Mouse (Mus musculus): ENCODE results near the gene Rmnd5b. TPM values are rescaled to one million over a fixed set of nuclear protein-coding genes. Genes with fewer than 3 reads are reported as not detected.
"Not testable (repeated sequence)": the region's sequence is repeated elsewhere in the genome, so short reads cannot be mapped to it uniquely, and the experiment has no call there.

Rmnd5b gene
- polyA plus RNA-seq, 1 experiment from 2014 or later = 51.9 TPM

- H3K4me1 ChIP-seq (ENCODE audit: insufficient read depth, low read length) = peaks cover 25% of the 10 kb centered on the region
- ATAC-seq (ENCODE audit: low FRiP score, low TSS enrichment) = no peak
- H3K4me3 ChIP-seq (ENCODE audit: low read length) = no peak overlapping the region
- H3K27ac ChIP-seq (ENCODE audit: low read length) = no peak overlapping the region
- H3K27me3 ChIP-seq (ENCODE audit: insufficient read depth, low read length) = no peaks in the 10 kb centered on the region
- H3K9ac ChIP-seq (replicated peaks; ENCODE audit: low read length) = no peak overlapping the region
- H3K36me3 ChIP-seq (ENCODE audit: insufficient read depth, low read length) = peaks cover 9% of the 10 kb centered on the region
- no peak overlapping the region for H3K4me2 ChIP-seq (replicated peaks; ENCODE audit: low read depth, low read length)
- under 1% methylated on average over 4 of the region's 4 CpGs for WGBS
- no peaks in the 10 kb centered on the region for H3K9me3 ChIP-seq (ENCODE audit: low read length)
These were observed 18.0 kb downstream of the Rmnd5b start for GRCm38 (mm10) chr11:51617693-51618092.

DNA sequence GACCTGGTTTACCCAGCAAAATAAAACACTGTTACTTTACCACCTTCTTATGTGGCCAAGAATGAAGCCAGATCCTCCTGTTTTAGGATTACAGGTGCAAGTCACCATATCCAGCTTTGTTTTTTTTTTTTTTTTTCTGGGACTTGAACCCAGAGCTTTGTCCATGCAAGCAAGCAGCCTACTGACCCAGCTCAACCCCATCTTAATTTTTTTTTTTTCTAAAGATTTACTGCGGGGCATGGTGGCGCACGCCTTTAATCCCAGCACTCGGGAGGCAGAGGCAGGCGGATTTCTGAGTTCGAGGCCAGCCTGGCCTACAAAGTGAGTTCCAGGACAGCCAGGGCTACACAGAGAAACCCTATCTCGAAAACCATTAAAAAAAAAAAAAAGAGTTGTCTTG lies 19.6 kb downstream of the Rmnd5b start:
- Histone ChIP-seq H3K4me3 (ENCODE audit: low read length) (peak overlapping the region; percentile 50), H3K27ac (ENCODE audit: low read length) (peak overlapping the region; percentile 96), H3K4me1 (ENCODE audit: insufficient read depth, low read length) (peaks cover 23% of the 10 kb centered on the region), H3K4me2 (replicated peaks; ENCODE audit: low read depth, low read length) (peak overlapping the region; percentile 80), H3K9ac (replicated peaks; ENCODE audit: low read length) (peak overlapping the region; percentile 81)
- not testable (repeated sequence) for H3K36me3 ChIP-seq (ENCODE audit: insufficient read depth, low read length); H3K9me3 ChIP-seq (ENCODE audit: low read length); H3K27me3 ChIP-seq (ENCODE audit: insufficient read depth, low read length); ATAC-seq (ENCODE audit: low FRiP score, low TSS enrichment)
- WGBS = 91% methylated on average over 7 of the region's 7 CpGs

DNA sequence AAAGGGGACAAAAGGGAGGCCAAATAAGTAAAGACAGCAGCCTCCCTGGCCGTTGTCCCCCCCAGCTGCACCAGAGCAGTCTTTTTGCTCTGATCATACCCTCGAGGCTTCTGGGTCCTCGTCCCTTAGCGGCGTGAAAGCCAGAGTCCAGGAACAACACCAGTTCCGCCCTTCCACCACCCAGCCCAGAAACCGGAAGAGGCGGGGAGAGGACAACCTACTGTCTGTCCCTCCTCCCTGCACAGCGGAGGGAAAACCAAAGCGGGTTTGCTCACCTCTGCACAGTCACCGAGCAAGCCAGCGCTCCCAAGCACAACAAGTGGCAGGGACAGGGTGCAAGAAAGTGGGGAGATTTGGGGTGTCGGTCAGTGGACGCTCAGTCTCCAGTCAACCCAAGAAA lies 20.1 kb downstream of the Rmnd5b start:
- peak; percentile 87 for ATAC-seq (ENCODE audit: low FRiP score, low TSS enrichment)
- 3% methylated on average over 14 of the region's 14 CpGs for WGBS

DNA sequence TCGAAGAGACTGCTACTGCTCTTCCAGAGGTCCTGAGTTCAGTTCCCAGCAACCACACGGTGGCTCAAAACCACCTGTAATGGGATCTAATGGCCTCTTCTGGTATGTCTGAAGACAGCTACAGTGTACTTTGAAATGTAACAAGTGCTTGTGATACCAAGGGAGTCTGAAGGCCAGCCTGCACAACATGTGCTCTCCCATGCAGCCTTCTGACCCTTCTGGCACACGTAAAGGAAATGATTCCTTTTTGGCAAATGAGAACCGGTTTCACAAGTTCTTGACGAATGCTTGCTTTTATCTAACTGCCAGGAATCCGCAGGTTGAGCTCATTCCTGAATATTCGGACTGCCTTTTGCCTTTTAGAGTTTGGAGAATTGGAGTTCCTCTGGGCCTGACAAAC lies 20.6 kb downstream of the Rmnd5b start:
- WGBS = 37% methylated on average over 7 of the region's 7 CpGs
- Histone ChIP-seq H3K4me1 (ENCODE audit: insufficient read depth, low read length) (peaks cover 14% of the 10 kb centered on the region), H3K27me3 (ENCODE audit: insufficient read depth, low read length) (no peaks in the 10 kb centered on the region), H3K27ac (ENCODE audit: low read length) (peak overlapping the region; percentile 96), H3K4me3 (ENCODE audit: low read length) (peak overlapping the region; percentile 50), H3K36me3 (ENCODE audit: insufficient read depth, low read length) (no peaks in the 10 kb centered on the region), H3K9ac (replicated peaks; ENCODE audit: low read length) (peak overlapping the region; percentile 81), H3K9me3 (ENCODE audit: low read length) (no peaks in the 10 kb centered on the region), H3K4me2 (replicated peaks; ENCODE audit: low read depth, low read length) (peak overlapping the region; percentile 80)
- no peak for ATAC-seq (ENCODE audit: low FRiP score, low TSS enrichment)

More for the DNA sequence above, 20.1 kb downstream of the Rmnd5b start:
- Histone ChIP-seq H3K4me3 (ENCODE audit: low read length) (peak overlapping the region; percentile 50), H3K27ac (ENCODE audit: low read length) (peak overlapping the region; percentile 96), H3K9ac (replicated peaks; ENCODE audit: low read length) (peak overlapping the region; percentile 81), H3K4me2 (replicated peaks; ENCODE audit: low read depth, low read length) (peak overlapping the region; percentile 80), H3K9me3 (ENCODE audit: low read length) (no peaks in the 10 kb centered on the region), H3K36me3 (ENCODE audit: insufficient read depth, low read length) (no peaks in the 10 kb centered on the region), H3K4me1 (ENCODE audit: insufficient read depth, low read length) (peaks cover 18% of the 10 kb centered on the region), H3K27me3 (ENCODE audit: insufficient read depth, low read length) (no peaks in the 10 kb centered on the region)

DNA sequence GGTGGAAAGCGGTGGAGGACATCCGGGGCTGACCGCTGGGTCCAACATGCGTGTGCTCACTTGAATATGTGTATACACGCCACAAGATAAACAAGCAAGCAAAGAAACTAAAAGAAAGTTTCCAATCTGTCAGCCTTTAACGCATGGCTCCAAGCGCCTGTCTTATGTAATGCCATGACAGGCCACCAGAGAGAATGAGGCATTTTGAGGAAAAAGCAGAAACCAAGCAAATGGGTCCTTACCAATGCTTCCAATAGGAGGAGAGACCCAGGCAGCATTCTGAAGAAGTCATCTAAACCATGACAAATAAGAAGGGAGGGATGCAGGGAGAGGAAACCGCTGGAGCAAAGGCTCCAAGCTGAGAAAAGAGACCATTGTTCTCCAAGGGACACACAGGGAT lies 21.4 kb downstream of the Rmnd5b start:
- H3K9me3 ChIP-seq (ENCODE audit: low read length) = no peaks in the 10 kb centered on the region
- H3K27ac ChIP-seq (ENCODE audit: low read length) = no peak overlapping the region
- no peak overlapping the region for H3K9ac ChIP-seq (replicated peaks; ENCODE audit: low read length)
- H3K27me3 ChIP-seq (ENCODE audit: insufficient read depth, low read length) = no peaks in the 10 kb centered on the region
- H3K36me3 ChIP-seq (ENCODE audit: insufficient read depth, low read length) = no peaks in the 10 kb centered on the region
- no peak for ATAC-seq (ENCODE audit: low FRiP score, low TSS enrichment)
- H3K4me2 ChIP-seq (replicated peaks; ENCODE audit: low read depth, low read length) = no peak overlapping the region
- peaks cover 13% of the 10 kb centered on the region for H3K4me1 ChIP-seq (ENCODE audit: insufficient read depth, low read length)
- 81% methylated on average over 8 of the region's 8 CpGs for WGBS
- H3K4me3 ChIP-seq (ENCODE audit: low read length) = no peak overlapping the region

GRCm38 (mm10) chr11:51609940-51610339 lies 25.8 kb downstream of the Rmnd5b start:
- H3K4me2 ChIP-seq (replicated peaks; ENCODE audit: low read depth, low read length); ATAC-seq (ENCODE audit: low FRiP score, low TSS enrichment); H3K27me3 ChIP-seq (ENCODE audit: insufficient read depth, low read length); H3K9ac ChIP-seq (replicated peaks; ENCODE audit: low read length); H3K27ac ChIP-seq (ENCODE audit: low read length); H3K36me3 ChIP-seq (ENCODE audit: insufficient read depth, low read length); H3K4me3 ChIP-seq (ENCODE audit: low read length); H3K9me3 ChIP-seq (ENCODE audit: low read length): not testable (repeated sequence)
- peaks cover 14% of the 10 kb centered on the region for H3K4me1 ChIP-seq (ENCODE audit: insufficient read depth, low read length)
- WGBS = 84% methylated on average over 5 of the region's 5 CpGs

DNA sequence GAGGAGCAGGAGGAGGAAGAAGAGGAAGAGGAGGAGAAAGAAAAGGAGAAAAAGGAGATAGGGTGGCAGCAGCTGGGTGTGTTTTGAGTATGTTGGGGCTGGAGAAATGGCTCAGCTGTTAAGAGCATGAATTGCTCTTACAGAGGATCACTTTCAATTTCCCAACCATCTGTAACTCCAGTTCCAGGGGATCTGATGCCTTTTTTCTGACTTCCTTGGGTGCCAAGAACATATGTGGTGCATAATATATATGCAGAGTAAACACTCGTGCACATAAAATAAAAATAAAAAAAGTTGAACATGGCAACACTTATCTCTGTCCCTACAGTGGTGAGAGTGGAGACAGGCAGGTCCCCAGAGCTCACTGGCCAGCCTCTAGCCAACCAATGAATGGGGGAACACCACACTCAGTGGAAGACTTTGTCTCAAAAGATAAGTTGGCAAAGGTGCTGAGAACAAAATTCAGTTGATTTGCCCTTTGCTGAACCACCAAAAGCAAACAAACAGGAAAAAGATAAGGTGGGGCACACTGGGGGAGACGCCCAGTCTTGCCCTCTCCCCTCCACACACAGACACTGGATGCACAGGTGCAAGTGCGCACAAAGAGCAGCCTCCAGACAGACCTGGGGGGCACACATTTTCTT lies 26.3 kb downstream of the Rmnd5b start:
- Histone ChIP-seq H3K36me3 (ENCODE audit: insufficient read depth, low read length) (peaks cover 9% of the 10 kb centered on the region), H3K4me3 (ENCODE audit: low read length) (no peak overlapping the region), H3K4me1 (ENCODE audit: insufficient read depth, low read length) (peaks cover 16% of the 10 kb centered on the region; the same call in 1 of the 2 replicates), H3K4me2 (replicated peaks; ENCODE audit: low read depth, low read length) (no peak overlapping the region), H3K27ac (ENCODE audit: low read length) (no peak overlapping the region), H3K27me3 (ENCODE audit: insufficient read depth, low read length) (no peaks in the 10 kb centered on the region), H3K9me3 (ENCODE audit: low read length) (no peaks in the 10 kb centered on the region), H3K9ac (replicated peaks; ENCODE audit: low read length) (no peak overlapping the region)
- 80% methylated on average over 3 of the region's 3 CpGs for WGBS
- no peak for ATAC-seq (ENCODE audit: low FRiP score, low TSS enrichment)

DNA sequence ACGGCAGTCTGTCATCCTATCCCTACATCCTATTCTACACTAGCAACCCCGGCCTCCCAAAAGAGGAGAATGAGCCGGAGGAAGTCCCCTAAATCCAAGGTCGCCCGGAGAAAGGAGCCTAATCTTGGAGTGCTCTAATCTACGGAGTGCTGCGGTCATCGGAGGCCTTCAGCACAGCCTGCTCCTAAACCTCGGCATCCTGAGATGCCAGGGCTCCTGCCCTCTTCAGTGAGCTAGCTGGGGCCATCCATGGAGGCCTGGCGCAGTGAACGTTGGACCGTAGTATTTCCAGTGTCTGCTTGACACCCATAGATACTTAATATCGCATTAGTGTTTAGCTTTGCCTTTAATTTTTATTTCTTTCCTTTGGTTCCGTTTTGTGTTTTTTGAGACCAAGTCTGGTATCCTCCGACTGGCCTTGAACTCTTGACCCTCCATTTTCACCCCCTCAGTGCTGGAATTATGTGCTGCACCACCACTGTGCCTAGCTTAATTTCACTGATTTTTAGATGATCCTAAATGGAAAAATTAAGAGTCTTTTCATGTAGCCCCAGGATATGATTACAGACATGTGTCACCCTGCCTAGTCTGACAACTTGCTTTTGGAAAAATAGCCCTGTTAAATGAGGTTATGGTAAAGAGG lies 28.5 kb downstream of the Rmnd5b start:
- Histone ChIP-seq H3K27me3 (ENCODE audit: insufficient read depth, low read length) (no peaks in the 10 kb centered on the region), H3K4me2 (replicated peaks; ENCODE audit: low read depth, low read length) (peak overlapping the region; percentile 85), H3K4me3 (ENCODE audit: low read length) (peak overlapping the region; percentile 96), H3K36me3 (ENCODE audit: insufficient read depth, low read length) (peaks cover 30% of the 10 kb centered on the region), H3K9me3 (ENCODE audit: low read length) (no peaks in the 10 kb centered on the region), H3K9ac (replicated peaks; ENCODE audit: low read length) (peak overlapping the region; percentile 100), H3K4me1 (ENCODE audit: insufficient read depth, low read length) (peaks cover 34% of the 10 kb centered on the region), H3K27ac (ENCODE audit: low read length) (peak overlapping the region; percentile 95)
- ATAC-seq (ENCODE audit: low FRiP score, low TSS enrichment) = peak; percentile 59
- WGBS = 6% methylated on average over 15 of the region's 15 CpGs

- Histone ChIP-seq H3K27ac (ENCODE audit: low read length) (peak within 1 kb of the TSS; percentile 96), H3K4me1 (ENCODE audit: insufficient read depth, low read length) (peaks cover 39% of the 10 kb centered on the region), H3K36me3 (ENCODE audit: insufficient read depth, low read length) (peaks cover 36% of the 10 kb centered on the region), H3K4me3 (ENCODE audit: low read length) (peak within 1 kb of the TSS; percentile 96), H3K9ac (replicated peaks; ENCODE audit: low read length) (peak within 1 kb of the TSS; percentile 100), H3K9me3 (ENCODE audit: low read length) (no peaks in the 10 kb centered on the region), H3K27me3 (ENCODE audit: insufficient read depth, low read length) (no peaks in the 10 kb centered on the region), H3K4me2 (replicated peaks; ENCODE audit: low read depth, low read length) (peak within 1 kb of the TSS; percentile 93)
- under 1% methylated on average over 91 of the region's 91 CpGs for WGBS
- peak; percentile 94 for ATAC-seq (ENCODE audit: low FRiP score, low TSS enrichment)
These were observed 29.1 kb downstream of the Rmnd5b start, which contains the start of gene Hnrnpab for GRCm38 (mm10) chr11:51606447-51607095. Gene Hnrnpab, minus strand, starts transcription at chr11:51606847.

All from kidney, embryonic 16.5 days (tissue).